ENCODE assay signal across 24 mouse cellular contexts in the genomic region with DNA sequence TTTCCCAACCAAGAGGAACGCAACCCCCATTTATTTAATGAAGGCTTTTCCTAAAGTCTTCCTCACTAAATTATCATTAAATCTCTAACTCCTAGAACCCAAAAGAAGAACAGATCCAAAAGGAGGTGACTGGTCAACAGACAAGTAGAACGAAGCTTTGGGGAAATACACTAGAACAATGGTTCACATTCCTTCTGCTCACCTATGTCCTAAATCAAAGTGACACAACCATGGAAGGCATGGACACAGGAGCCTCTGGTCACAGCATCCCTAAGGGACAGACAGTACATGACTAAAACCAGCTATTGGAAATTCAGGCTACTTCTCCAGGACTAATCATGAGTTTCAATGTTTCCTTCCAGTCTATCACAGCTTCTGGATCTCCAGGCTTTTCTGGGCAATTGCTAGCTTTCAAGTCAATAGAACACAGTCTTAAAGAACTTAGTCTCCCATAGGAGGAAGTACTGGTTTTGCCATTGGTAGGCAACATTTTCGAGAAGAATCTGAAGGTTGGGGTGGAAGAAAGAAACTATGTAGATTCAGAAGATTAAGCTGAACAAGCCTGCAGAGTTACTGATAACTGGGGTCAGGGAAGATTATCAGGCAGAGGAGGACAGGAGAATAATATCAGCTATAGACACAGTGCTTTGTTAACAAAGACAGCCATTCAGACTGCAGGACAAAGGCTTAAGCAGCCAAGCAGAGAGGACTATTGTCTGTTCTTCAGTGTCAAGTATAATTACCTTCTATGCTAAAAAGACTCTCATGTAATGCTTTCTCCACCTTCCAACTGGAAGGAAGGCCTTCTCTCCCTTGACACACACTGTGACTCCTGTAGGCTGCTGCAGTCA.
DNase-seq lines count a peak whose midpoint lies in the region; ATAC-seq and TF ChIP-seq lines count a peak whose summit lies in the region.
"Had no signal": no experiment of that assay in that cellular context is flagged by ENCODE, and none has a peak within 500 bp of the region (broad histone marks: within the 10 kb centered on the region; RNA-seq: fewer than 3 reads in every experiment).

No protein-coding gene starts in this region.

- H3K4me3 ChIP-seq in heart, embryonic 11.5 days (ENCODE audit: low read depth, low read length) = no peak overlapping the region
- no peak overlapping the region for H3K4me3 ChIP-seq in midbrain, embryonic 11.5 days (ENCODE audit: low read depth, low read length)
- H3K4me3 ChIP-seq in midbrain, embryonic 16.5 days (ENCODE audit: low read depth, low read length) = no peak overlapping the region
- H3K4me3 ChIP-seq in thymus, adult 2 months (ENCODE audit: control insufficient read depth, insufficient read depth, low read length) = no peak overlapping the region
- H3K4me3 ChIP-seq: embryonic facial prominence, embryonic 12.5 days; embryonic facial prominence, embryonic 15.5 days; gastrocnemius, adult 2 months; heart, adult 2 months; heart, embryonic 10.5 days; hindbrain, embryonic 12.5 days; hindbrain, embryonic 15.5 days had no signal

- TF ChIP-seq POLR2A in thymus, adult 2 months (IDR thresholded peaks at IDR 0.05; ENCODE audit: control insufficient read depth, extremely low read depth, insufficient read depth, low read length, poor library complexity) = no peak

- no peak for ATAC-seq in heart, embryonic 11.5 days (replicated peaks; ENCODE audit: insufficient number of reproducible peaks, low FRiP score, low TSS enrichment)
- ATAC-seq in midbrain, embryonic 11.5 days (ENCODE audit: low FRiP score) = no peak
- ATAC-seq in midbrain, embryonic 16.5 days = no peak
- peak; percentile 52; the same call in 1 of the 2 replicates for ATAC-seq in megakaryocyte progenitor cell, adult 5-6 weeks (replicated peaks; ENCODE audit: poor library complexity)
- ATAC-seq: activated CD4-positive, CD25-positive, alpha-beta regulatory T cell, adult 4 months; forebrain, embryonic 14.5 days; forebrain, postnatal 0 days had no signal

- no peaks in the 10 kb centered on the region for H3K27me3 ChIP-seq in heart, embryonic 11.5 days (ENCODE audit: control insufficient read depth, insufficient read depth, low read length)
- no peaks in the 10 kb centered on the region for H3K27me3 ChIP-seq in midbrain, embryonic 11.5 days (ENCODE audit: control insufficient read depth, insufficient read depth, low read length)
- H3K27me3 ChIP-seq in midbrain, embryonic 16.5 days (ENCODE audit: control insufficient read depth, insufficient read depth, low read depth, low read length) = no peaks in the 10 kb centered on the region
- no peaks in the 10 kb centered on the region for H3K27me3 ChIP-seq in thymus, adult 2 months (ENCODE audit: control insufficient read depth, insufficient read depth, low read length)
- H3K27me3 ChIP-seq: embryonic facial prominence, embryonic 12.5 days; embryonic facial prominence, embryonic 15.5 days; hindbrain, embryonic 12.5 days; hindbrain, embryonic 15.5 days had no signal

- WGBS in heart, embryonic 11.5 days (ENCODE audit: insufficient replicate concordance) = 73% methylated on average over 3 of the region's 3 CpGs
- WGBS in midbrain, embryonic 11.5 days = 65% methylated on average over 3 of the region's 3 CpGs
- WGBS in midbrain, embryonic 16.5 days = 60% methylated on average over 3 of the region's 3 CpGs
- 87% methylated on average over 3 of the region's 3 CpGs for WGBS in thymus, adult 2 months

- no peaks in the 10 kb centered on the region for H3K4me1 ChIP-seq in heart, embryonic 11.5 days (ENCODE audit: control insufficient read depth, insufficient read depth, low read length)
- peaks cover 4% of the 10 kb centered on the region; the same call in 1 of the 2 replicates for H3K4me1 ChIP-seq in midbrain, embryonic 11.5 days (ENCODE audit: control insufficient read depth, insufficient read depth, low read length)
- no peaks in the 10 kb centered on the region for H3K4me1 ChIP-seq in midbrain, embryonic 16.5 days (ENCODE audit: control insufficient read depth, insufficient read depth, low read length)
- no peaks in the 10 kb centered on the region for H3K4me1 ChIP-seq in thymus, adult 2 months (replicated peaks; ENCODE audit: control insufficient read depth, insufficient read depth, low read length)
- H3K4me1 ChIP-seq: embryonic facial prominence, embryonic 12.5 days; embryonic facial prominence, embryonic 15.5 days; heart, embryonic 10.5 days; hindbrain, embryonic 12.5 days; hindbrain, embryonic 15.5 days had no signal

- no peak overlapping the region for H3K9ac ChIP-seq in heart, embryonic 11.5 days (ENCODE audit: low read depth, low read length)
- no peak overlapping the region for H3K9ac ChIP-seq in midbrain, embryonic 11.5 days (ENCODE audit: low read length)
- H3K9ac ChIP-seq in midbrain, embryonic 16.5 days (ENCODE audit: low read depth, low read length) = no peak overlapping the region
- H3K9ac ChIP-seq: embryonic facial prominence, embryonic 12.5 days; embryonic facial prominence, embryonic 15.5 days; forebrain, postnatal 0 days; hindbrain, embryonic 12.5 days; hindbrain, embryonic 15.5 days had no signal

- no peak overlapping the region for H3K4me2 ChIP-seq in heart, embryonic 11.5 days
- no peak overlapping the region for H3K4me2 ChIP-seq in midbrain, embryonic 11.5 days
- no peak overlapping the region for H3K4me2 ChIP-seq in midbrain, embryonic 16.5 days (ENCODE audit: low read length)
- H3K4me2 ChIP-seq: embryonic facial prominence, embryonic 12.5 days; embryonic facial prominence, embryonic 15.5 days; hindbrain, embryonic 12.5 days; hindbrain, embryonic 15.5 days had no signal

- peak; percentile 48 for DNase-seq in heart, adult 11 months
- DNase-seq in midbrain, embryonic 11.5 days (ENCODE audit: low spot score, missing footprints) = peak; percentile 80
- peak; percentile 77 for DNase-seq in retina, postnatal 1 day
- no peak for DNase-seq in thymus, adult 2 months
- no peak for DNase-seq in spleen, adult 18-20 months
- DNase-seq: adrenal gland, adult 8-10 months; adrenal gland, postnatal 25 days; cerebellum, adult 18-20 months; cerebellum, adult 9-11 months; cerebellum, postnatal 25 days; forebrain, postnatal 0 days; gastrocnemius, adult 2 months; gastrocnemius, postnatal 25 days; heart, adult 2 months had no signal

- no peak overlapping the region for H3K27ac ChIP-seq in heart, embryonic 11.5 days (ENCODE audit: low read depth, low read length)
- H3K27ac ChIP-seq in midbrain, embryonic 11.5 days (ENCODE audit: low read depth, low read length) = no peak overlapping the region
- no peak overlapping the region for H3K27ac ChIP-seq in midbrain, embryonic 16.5 days (ENCODE audit: low read length)
- H3K27ac ChIP-seq in thymus, adult 2 months (ENCODE audit: control insufficient read depth, insufficient read depth, low read length) = no peak overlapping the region
- H3K27ac ChIP-seq: embryonic facial prominence, embryonic 12.5 days; embryonic facial prominence, embryonic 15.5 days; gastrocnemius, adult 2 months; heart, adult 2 months; heart, embryonic 10.5 days; hindbrain, embryonic 12.5 days; hindbrain, embryonic 15.5 days had no signal

- H3K9me3 ChIP-seq in heart, embryonic 11.5 days (replicated peaks; ENCODE audit: control insufficient read depth, low read length) = no peaks in the 10 kb centered on the region
- H3K9me3 ChIP-seq in midbrain, embryonic 11.5 days (ENCODE audit: control insufficient read depth, low read length) = no peaks in the 10 kb centered on the region
- H3K9me3 ChIP-seq in midbrain, embryonic 16.5 days (replicated peaks; ENCODE audit: control insufficient read depth, low read length, poor library complexity, severe bottlenecking) = no peaks in the 10 kb centered on the region
- H3K9me3 ChIP-seq: embryonic facial prominence, embryonic 12.5 days; embryonic facial prominence, embryonic 15.5 days; heart, embryonic 10.5 days; hindbrain, embryonic 12.5 days; hindbrain, embryonic 15.5 days had no signal

- H3K36me3 ChIP-seq in heart, embryonic 11.5 days (ENCODE audit: control insufficient read depth, insufficient read depth, low read length) = no peaks in the 10 kb centered on the region
- no peaks in the 10 kb centered on the region for H3K36me3 ChIP-seq in midbrain, embryonic 11.5 days (ENCODE audit: control insufficient read depth, insufficient read depth, low read length)
- H3K36me3 ChIP-seq in midbrain, embryonic 16.5 days (ENCODE audit: control insufficient read depth, insufficient read depth, low read length) = no peaks in the 10 kb centered on the region
- no peaks in the 10 kb centered on the region for H3K36me3 ChIP-seq in thymus, adult 2 months (ENCODE audit: control insufficient read depth, insufficient read depth, low read length)
- H3K36me3 ChIP-seq: embryonic facial prominence, embryonic 12.5 days; embryonic facial prominence, embryonic 15.5 days; heart, embryonic 10.5 days; hindbrain, embryonic 12.5 days; hindbrain, embryonic 15.5 days had no signal

- no peak for TF ChIP-seq CTCF in thymus, adult 2 months (IDR thresholded peaks at IDR 0.05; ENCODE audit: borderline replicate concordance, control insufficient read depth, extremely low read depth, insufficient read depth, low read length, poor library complexity)

Comparison
In these comparisons a context has a peak if more than half of its experiments do, and no peak if none do; other contexts are left out.
1. DNase-seq: peak in heart, adult 11 months (single experiment), midbrain, embryonic 11.5 days (single experiment) and retina, postnatal 1 day (single experiment); none in thymus, adult 2 months (single experiment) and spleen, adult 18-20 months (0 of 2).